Mouse (Mus musculus) liver, adult 2 months (tissue): ENCODE measurements around the gene Nrp2.

ENCODE experiments used
- CTCF ChIP-seq: fragments of 200-500 bp; IDR thresholded peaks from 2 replicates; pipeline ENCODE4 v1.5.1; 2011; ENCODE audit warnings: low read depth, low read length, control low read depth
- POLR2A ChIP-seq: fragments of 200-500 bp; IDR thresholded peaks from 2 replicates; pipeline ENCODE4 v1.6.1; 2011; ENCODE audit warnings: low read length, control low read depth; ENCODE audit not compliant: insufficient read depth; ENCODE audit errors: extremely low read depth

DNA sequence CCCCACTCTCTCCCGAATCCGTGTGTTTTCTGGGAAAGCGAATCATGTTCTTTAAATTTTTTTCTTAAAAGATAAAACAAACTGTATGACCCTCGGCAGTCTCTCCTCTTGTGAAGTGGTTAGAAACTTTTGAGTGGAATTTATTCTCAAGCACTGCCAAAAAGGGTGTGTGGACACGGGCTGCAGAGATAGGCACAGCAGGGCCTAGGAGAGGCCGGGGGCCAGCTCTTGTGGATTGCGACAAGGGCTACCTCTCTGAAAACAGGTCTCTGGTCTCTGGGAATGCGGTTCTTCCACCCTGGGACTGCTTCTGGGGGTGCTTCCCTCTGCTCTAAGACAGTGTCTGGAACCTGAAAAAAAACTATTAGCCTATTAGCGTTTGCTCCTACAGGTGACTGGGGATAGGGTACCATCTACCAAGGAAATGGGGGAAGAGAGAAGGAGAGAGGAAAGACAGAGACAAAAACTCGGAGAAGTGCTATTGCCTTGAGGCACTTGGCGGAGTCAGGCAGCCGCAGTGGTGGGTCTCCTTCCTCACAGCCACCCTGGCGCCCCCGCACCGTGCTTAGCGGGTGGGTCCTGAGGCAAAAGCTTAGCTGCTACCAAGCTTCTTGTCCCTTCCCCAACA is 1.9 kb downstream of the Nrp2 start:
- TF ChIP-seq CTCF (no peak), POLR2A (no peak)
